Mouse (Mus musculus) ES-Bruce4 (cell line): ENCODE data around the gene Fam213a.

Experiments used
- CTCF ChIP-seq: IDR thresholded peaks from one replicate; pipeline ENCODE4 v1.8.1; 2011; ENCODE audit warnings: low read depth, low read length
- POLR2A ChIP-seq: IDR thresholded peaks from one replicate; pipeline ENCODE4 v1.8.1; 2011; ENCODE audit warnings: low read length; ENCODE audit not compliant: insufficient read depth

GRCm38 (mm10) chr14:40964881-40965280 is 48.7 kb downstream of the Fam213a start:
- TF ChIP-seq POLR2A (no peak), CTCF (no peak)
